33 mouse cellular contexts compared by ENCODE assay signal in the genomic region with DNA sequence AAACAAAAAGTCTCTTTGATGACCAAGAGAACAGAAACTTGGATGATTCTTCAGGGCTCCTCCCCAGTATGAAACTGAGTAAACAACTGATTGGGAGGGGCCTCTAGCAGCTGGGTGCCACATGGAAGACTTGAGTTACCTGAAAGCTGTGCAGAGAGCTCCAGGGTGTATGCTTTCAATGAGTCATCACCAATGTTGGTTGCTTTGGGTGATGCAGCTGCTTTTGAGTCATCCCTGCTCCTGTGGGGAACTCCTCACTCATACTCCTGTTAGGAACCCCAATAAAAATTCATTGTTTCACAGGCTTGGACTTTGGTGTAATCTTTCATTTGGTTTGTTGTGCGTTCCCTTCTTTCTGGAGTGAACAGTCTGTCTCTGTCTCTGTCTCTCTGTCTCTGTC. TPM values are rescaled to one million over a fixed set of nuclear protein-coding genes. Genes with fewer than 3 reads are reported as not detected.
DNase-seq lines count a peak whose midpoint lies in the region; TF ChIP-seq lines count a peak whose summit lies in the region.
"Had no signal": no experiment of that assay in that cellular context is flagged by ENCODE, and none has a peak within 500 bp of the region (broad histone marks: within the 10 kb centered on the region; RNA-seq: fewer than 3 reads in every experiment).

No protein-coding gene starts in this region.

- H3ac ChIP-seq in myocyte (ENCODE audit: control insufficient read depth, insufficient read length): no peak overlapping the region

- TF ChIP-seq RAD21 in CH12.LX (IDR thresholded peaks at IDR 0.05; ENCODE audit: low read depth, low read length): no peak

- peaks cover 0 to 9% of the 10 kb centered on the region in 2 experiments; a peak in 2 of 4 replicates for H3K4me1 ChIP-seq in CH12.LX (ENCODE audit: control insufficient read depth in 1 of 2, insufficient read depth in 2 of 2)
- H3K4me1 ChIP-seq in thymus, adult 2 months (replicated peaks; ENCODE audit: control insufficient read depth, insufficient read depth, low read length): no peaks in the 10 kb centered on the region
- H3K4me1 ChIP-seq: embryonic facial prominence, embryonic 10.5 days; embryonic facial prominence, embryonic 13.5 days; forebrain, embryonic 12.5 days; forebrain, embryonic 15.5 days; heart, embryonic 12.5 days; heart, embryonic 15.5 days; hindbrain, embryonic 10.5 days; hindbrain, embryonic 13.5 days had no signal

- in situ Hi-C loops in CH12.LX (cut with MboI; ENCODE audit: low pct_ligation_motif_present, low pct_unique_long_range_greater_than_20kb, low sequenced_read_pairs): no loop called here

- DNase-seq in 3134 (ENCODE audit: extremely low read depth, insufficient read length, low spot score) (peak; percentile 54), 3T3-L1 (ENCODE audit: low read depth, low spot score) (peak; percentile 83), CH12.LX (ENCODE audit: extremely low read depth) (peak; percentile 19)
- no peak for DNase-seq in layer of hippocampus, adult 2 months (ENCODE audit: low spot score in 2 of 2)
- DNase-seq in kidney, adult 18-20 months: no peak
- DNase-seq in thymus, adult 2 months: no peak
- DNase-seq: adrenal gland, adult 2 months; adrenal gland, postnatal 14 days; cerebellum, adult 11-12 months; cerebellum, adult 8-10 months; cerebellum, postnatal 10 days; cerebellum, postnatal 36 days; embryo, embryonic 11 days; gastrocnemius, postnatal 25 days; heart, adult 18-20 months; heart, postnatal 10 days; heart, postnatal 36 days had no signal

- no peak overlapping the region for H3K9ac ChIP-seq in CH12.LX (ENCODE audit: insufficient read depth, low read depth)
- H3K9ac ChIP-seq: embryonic facial prominence, embryonic 13.5 days; forebrain, embryonic 12.5 days; forebrain, embryonic 15.5 days; heart, embryonic 12.5 days; heart, embryonic 15.5 days; hindbrain, embryonic 13.5 days had no signal

- 100% methylated on average over 1 of the region's 1 CpGs for WGBS in thymus, adult 2 months

- H3K79me2 ChIP-seq in CH12.LX (replicated peaks; ENCODE audit: control insufficient read depth, extremely low read depth, insufficient read depth, poor library complexity, severe bottlenecking): no peaks in the 10 kb centered on the region
- no peaks in the 10 kb centered on the region for H3K79me2 ChIP-seq in myocyte (ENCODE audit: control insufficient read depth, insufficient read depth)

- H3K27ac ChIP-seq in CH12.LX (ENCODE audit: insufficient read depth, low read depth): no peak overlapping the region
- H3K27ac ChIP-seq in layer of hippocampus, adult 2 months: no peak overlapping the region
- no peak overlapping the region for H3K27ac ChIP-seq in thymus, adult 2 months (ENCODE audit: control insufficient read depth, insufficient read depth, low read length)
- H3K27ac ChIP-seq: embryonic facial prominence, embryonic 10.5 days; embryonic facial prominence, embryonic 13.5 days; forebrain, embryonic 12.5 days; forebrain, embryonic 15.5 days; heart, embryonic 15.5 days; hindbrain, embryonic 10.5 days; hindbrain, embryonic 13.5 days had no signal

- H3K9me3 ChIP-seq in CH12.LX (replicated peaks; ENCODE audit: low read length): no peaks in the 10 kb centered on the region
- H3K9me3 ChIP-seq: embryonic facial prominence, embryonic 10.5 days; embryonic facial prominence, embryonic 13.5 days; forebrain, embryonic 12.5 days; forebrain, embryonic 15.5 days; G1E; heart, embryonic 12.5 days; heart, embryonic 15.5 days; hindbrain, embryonic 10.5 days; hindbrain, embryonic 13.5 days had no signal

- H3K36me3 ChIP-seq in CH12.LX (replicated peaks in 1 of 2; ENCODE audit: control insufficient read depth in 1 of 2, insufficient read depth in 1 of 2, low read length in 1 of 2) (no peaks in the 10 kb centered on the region), myocyte (ENCODE audit: control insufficient read depth, insufficient read depth) (no peaks in the 10 kb centered on the region)
- no peaks in the 10 kb centered on the region for H3K36me3 ChIP-seq in thymus, adult 2 months (ENCODE audit: control insufficient read depth, insufficient read depth, low read length)
- H3K36me3 ChIP-seq: embryonic facial prominence, embryonic 10.5 days; embryonic facial prominence, embryonic 13.5 days; forebrain, embryonic 12.5 days; forebrain, embryonic 15.5 days; G1E; heart, embryonic 12.5 days; heart, embryonic 15.5 days; hindbrain, embryonic 10.5 days; hindbrain, embryonic 13.5 days had no signal

- no peak for TF ChIP-seq EP300 in CH12.LX (IDR thresholded peaks at IDR 0.05; ENCODE audit: low read length)

- TF ChIP-seq POLR2A in CH12.LX (IDR thresholded peaks at IDR 0.05; ENCODE audit: low read depth, low read length) (no peak), myocyte (IDR thresholded peaks at IDR 0.05; ENCODE audit: insufficient read length, low read depth) (no peak)
- TF ChIP-seq POLR2A in thymus, adult 2 months (IDR thresholded peaks at IDR 0.05; ENCODE audit: control insufficient read depth, extremely low read depth, insufficient read depth, low read length, poor library complexity): no peak

- H3K27me3 ChIP-seq in CH12.LX (replicated peaks): no peaks in the 10 kb centered on the region
- no peaks in the 10 kb centered on the region for H3K27me3 ChIP-seq in myocyte (ENCODE audit: control insufficient read depth, insufficient read depth, insufficient read length)
- H3K27me3 ChIP-seq in thymus, adult 2 months (ENCODE audit: control insufficient read depth, insufficient read depth, low read length): 0 out of 2 replicates have a peak, but pooled peaks cover 2% of the 10 kb centered on the region
- H3K27me3 ChIP-seq: embryonic facial prominence, embryonic 13.5 days; forebrain, embryonic 12.5 days; forebrain, embryonic 15.5 days; heart, embryonic 12.5 days; heart, embryonic 15.5 days; hindbrain, embryonic 13.5 days had no signal

- H3K4me2 ChIP-seq in CH12.LX (ENCODE audit: insufficient read depth, low read depth, poor library complexity, severe bottlenecking) (no peak overlapping the region), myocyte (ENCODE audit: low read depth) (peak overlapping the region; percentile 13)
- H3K4me2 ChIP-seq: embryonic facial prominence, embryonic 13.5 days; forebrain, embryonic 12.5 days; forebrain, embryonic 15.5 days; heart, embryonic 12.5 days; heart, embryonic 15.5 days; hindbrain, embryonic 13.5 days had no signal

- dilution Hi-C loops in CH12.LX (cut with MboI; ENCODE audit: extremely low pct_ligation_motif_present, extremely low pct_unique_long_range_greater_than_20kb, low sequenced_read_pairs): no loop called here

- no peak overlapping the region for H3K4me3 ChIP-seq in CH12.LX (replicated peaks in 1 of 3; ENCODE audit: low read depth in 2 of 3, low read length in 2 of 3, poor library complexity in 1 of 3)
- no peak overlapping the region for H3K4me3 ChIP-seq in myocyte
- H3K4me3 ChIP-seq in layer of hippocampus, adult 2 months: no peak overlapping the region
- no peak overlapping the region for H3K4me3 ChIP-seq in thymus, adult 2 months (ENCODE audit: control insufficient read depth, insufficient read depth, low read length)
- H3K4me3 ChIP-seq: embryonic facial prominence, embryonic 10.5 days; embryonic facial prominence, embryonic 13.5 days; erythroblast, embryonic 14.5 days; forebrain, embryonic 12.5 days; forebrain, embryonic 15.5 days; heart, embryonic 12.5 days; heart, embryonic 15.5 days; hindbrain, embryonic 10.5 days; hindbrain, embryonic 13.5 days had no signal

- TF ChIP-seq CTCF in CH12.LX (conservative IDR thresholded peaks at IDR 0.05 in 1 of 2, IDR thresholded peaks at IDR 0.05 in 1 of 2; ENCODE audit: low read depth in 2 of 2, low read length in 2 of 2): no peak
- TF ChIP-seq CTCF in layer of hippocampus, adult 2 months (conservative IDR thresholded peaks at IDR 0.05): no peak
- TF ChIP-seq CTCF in thymus, adult 2 months (IDR thresholded peaks at IDR 0.05; ENCODE audit: borderline replicate concordance, control insufficient read depth, extremely low read depth, insufficient read depth, low read length, poor library complexity): no peak

TF ChIP-seq in CH12.LX, 34 proteins besides CTCF, POLR2A, EP300 and RAD21:
- TF ChIP-seq SMC3 (IDR thresholded peaks at IDR 0.05; ENCODE audit: low read depth, low read length) (no peak), ETS1 (conservative IDR thresholded peaks at IDR 0.05; ENCODE audit: low read depth, low read length) (0 out of 2 replicates have a peak, but pooled peaks have one; percentile 31)

TF ChIP-seq in myocyte, 11 proteins besides CTCF, POLR2A, EP300 and RAD21:
- peak; percentile 68 for TF ChIP-seq TCF12 (IDR thresholded peaks at IDR 0.05; ENCODE audit: insufficient read depth, poor library complexity, severe bottlenecking)
- TF ChIP-seq E2F4 (IDR thresholded peaks at IDR 0.05; ENCODE audit: insufficient read depth): no peak
- TF ChIP-seq MYOG (IDR thresholded peaks at IDR 0.05; ENCODE audit: control insufficient read depth in 1 of 3, insufficient read depth in 1 of 3, insufficient read length in 2 of 3, low read depth in 2 of 3): peak in 1 of 3 experiments; percentile 68
- peak in 2 of 3 experiments; percentile 54 to 65 for TF ChIP-seq MYOD1 (IDR thresholded peaks at IDR 0.05; ENCODE audit: control insufficient read depth in 1 of 3, insufficient read length in 2 of 3, low read depth in 2 of 3)
- no peak for TF ChIP-seq REST (IDR thresholded peaks at IDR 0.05; ENCODE audit: insufficient read depth, insufficient read length)
- no peak for TF ChIP-seq MAX (IDR thresholded peaks at IDR 0.05; ENCODE audit: low read depth)
- TF ChIP-seq POLR2AphosphoS2 (IDR thresholded peaks at IDR 0.05; ENCODE audit: insufficient read length, low read depth): no peak

RNA-seq across cellular contexts. Expression of a gene that starts 32.2 kb away (rescaled TPM):
- total RNA-seq in CH12.LX (2012; rRNA removed) (not detected in 2 replicates), CH12.LX (2014; rRNA removed) (not detected in 2 replicates)
- polyA plus RNA-seq in CH12.LX (2012; ENCODE audit: insufficient read length, low read depth) (not detected in 2 replicates), myocyte (2012; fragmentation: generic; extraction: Trizol) (not detected)
- total RNA-seq in layer of hippocampus, adult 2 months (2021): not detected
- polyA plus RNA-seq in thymus, adult 2 months (2012; rRNA removed): 0.19 and 0.23 TPM in 2 replicates
- total RNA-seq: gastrocnemius, adult 8-10 months; gastrocnemius, postnatal 25 days; heart, adult 18-20 months; heart, postnatal 10 days; heart, postnatal 36 days had no signal
- polyA plus RNA-seq: brain, embryonic 14.5 days; cortical plate, adult 2 months; embryonic facial prominence, embryonic 10.5 days; embryonic facial prominence, embryonic 13.5 days; erythroblast, embryonic 14.5 days; forebrain, embryonic 12.5 days; forebrain, embryonic 15.5 days; G1E; gonadal fat pad, adult 2 months; heart, embryonic 12.5 days; heart, embryonic 15.5 days; hindbrain, embryonic 10.5 days; hindbrain, embryonic 13.5 days; hindbrain, embryonic 16.5 days had no signal

Comparison
In these comparisons a context has a peak if more than half of its experiments do, and no peak if none do; other contexts are left out.
1. DNase-seq: peak in 3134 (single experiment), 3T3-L1 (single experiment) and CH12.LX (single experiment); none in layer of hippocampus, adult 2 months (0 of 2), kidney, adult 18-20 months (single experiment) and thymus, adult 2 months (single experiment).